Mouse (Mus musculus) layer of hippocampus, adult 2 months (tissue): ENCODE results near the gene Hydin. TPM values are rescaled to one million over a fixed set of nuclear protein-coding genes. Genes with fewer than 3 reads are reported as not detected.
A peak's percentile ranks its signal among the peaks of the same experiment; 100 is the strongest.
"Not testable (repeated sequence)": the region's sequence is repeated elsewhere in the genome, so short reads cannot be mapped to it uniquely, and the experiment has no call there.

Source experiments
- DNase-seq, 2 experiments: peaks; one replicate each; pipeline ENCODE4 v3.0.0; 2022; ENCODE audit warnings: low spot score in 2 of 2
- H3K27ac ChIP-seq: fragments of 200-600 bp; 2 replicates; pipeline ENCODE4 v1.8.1; 2022
- H3K4me3 ChIP-seq: fragments of 200-600 bp; 2 replicates; pipeline ENCODE4 v1.8.1; 2022; ENCODE audit warnings: mild to moderate bottlenecking
- CTCF ChIP-seq: fragments of 200-600 bp; conservative IDR thresholded peaks from 2 replicates; pipeline ENCODE4 v1.8.1; 2022; ENCODE audit warnings: antibody characterized with exemption, mild to moderate bottlenecking, moderate library complexity
- total RNA-seq, 2 experiments: library from RNA; stranded (reverse); gene quantifications; 2 replicates each; pipeline ENCODE4 v1.2.3; 2021

Hydin gene
- total RNA-seq, 2 experiments from 2014 or later: 0.42 to 0.67 TPM

GRCm38 (mm10) chr8:110522985-110523384 lies 256.2 kb downstream of the Hydin start:
- Histone ChIP-seq H3K4me3 (no peak overlapping the region), H3K27ac (no peak overlapping the region)
- DNase-seq: no peak
- TF ChIP-seq CTCF: no peak

- Histone ChIP-seq H3K4me3 (no peak overlapping the region), H3K27ac (no peak overlapping the region)
- TF ChIP-seq CTCF: no peak
- DNase-seq: no peak
These were observed 258.5 kb downstream of the Hydin start for GRCm38 (mm10) chr8:110525229-110525628.

GRCm38 (mm10) chr8:110530008-110530762 lies 263.4 kb downstream of the Hydin start:
- H3K27ac ChIP-seq: no peak overlapping the region

GRCm38 (mm10) chr8:110533781-110534180 lies 267.0 kb downstream of the Hydin start:
- Histone ChIP-seq H3K4me3 (no peak overlapping the region), H3K27ac (no peak overlapping the region)
- TF ChIP-seq CTCF: no peak
- DNase-seq: no peak

More at GRCm38 (mm10) chr8:110530008-110530762, 263.4 kb downstream of the Hydin start:
- H3K4me3 ChIP-seq: no peak overlapping the region
- no peak for TF ChIP-seq CTCF
- DNase-seq: no peak

GRCm38 (mm10) chr8:110537849-110538248 lies 271.1 kb downstream of the Hydin start:
- Histone ChIP-seq H3K4me3 (no peak overlapping the region), H3K27ac (no peak overlapping the region)
- no peak for DNase-seq
- TF ChIP-seq CTCF: no peak

- Histone ChIP-seq H3K27ac (no peak overlapping the region), H3K4me3 (no peak overlapping the region)
- TF ChIP-seq CTCF: peak; percentile 38; the same call in 1 of the 2 replicates
- no peak for DNase-seq
These were observed 283.6 kb downstream of the Hydin start for GRCm38 (mm10) chr8:110550343-110550742.

- not testable (repeated sequence) for H3K27ac ChIP-seq, H3K4me3 ChIP-seq, DNase-seq
These were observed 285.3 kb downstream of the Hydin start for GRCm38 (mm10) chr8:110552111-110552510.

- no peak overlapping the region for H3K27ac ChIP-seq
- no peak for TF ChIP-seq CTCF
- no peak overlapping the region for H3K4me3 ChIP-seq
- DNase-seq: no peak
These were observed 325.9 kb downstream of the Hydin start for GRCm38 (mm10) chr8:110592641-110593040.

- no peak overlapping the region for H3K4me3 ChIP-seq
- DNase-seq: no peak
- TF ChIP-seq CTCF: no peak
- H3K27ac ChIP-seq: no peak overlapping the region
These were observed 327.4 kb downstream of the Hydin start for GRCm38 (mm10) chr8:110594164-110594563.

- Histone ChIP-seq H3K27ac (no peak overlapping the region), H3K4me3 (no peak overlapping the region)
- peak; percentile 84 for TF ChIP-seq CTCF
- DNase-seq: peak; percentile 32 to 68
These were observed 337.8 kb downstream of the Hydin start for GRCm38 (mm10) chr8:110604556-110604955.

GRCm38 (mm10) chr8:110605401-110606015 lies 338.7 kb downstream of the Hydin start:
- H3K27ac ChIP-seq: no peak overlapping the region
- DNase-seq: no peak
- no peak for TF ChIP-seq CTCF
- H3K4me3 ChIP-seq: no peak overlapping the region

GRCm38 (mm10) chr8:110615730-110616129 lies 349.0 kb downstream of the Hydin start:
- TF ChIP-seq CTCF: no peak
- H3K4me3 ChIP-seq: no peak overlapping the region
- no peak overlapping the region for H3K27ac ChIP-seq
- DNase-seq: no peak

- TF ChIP-seq CTCF: no peak
- H3K27ac ChIP-seq: peak overlapping the region; percentile 73
- no peak for DNase-seq
- H3K4me3 ChIP-seq: peak overlapping the region; percentile 95
These were observed 351.1 kb downstream of the Hydin start for GRCm38 (mm10) chr8:110617801-110618358.
